Mouse (Mus musculus): ENCODE data around the gene Rasa3. TPM values are rescaled to one million over a fixed set of nuclear protein-coding genes. Genes with fewer than 3 reads are reported as not detected.
A peak's percentile ranks its signal among the peaks of the same experiment; 100 is the strongest.

Rasa3 gene
- polyA plus RNA-seq, 2 experiments: 10.1 to 15.8 TPM

DNA sequence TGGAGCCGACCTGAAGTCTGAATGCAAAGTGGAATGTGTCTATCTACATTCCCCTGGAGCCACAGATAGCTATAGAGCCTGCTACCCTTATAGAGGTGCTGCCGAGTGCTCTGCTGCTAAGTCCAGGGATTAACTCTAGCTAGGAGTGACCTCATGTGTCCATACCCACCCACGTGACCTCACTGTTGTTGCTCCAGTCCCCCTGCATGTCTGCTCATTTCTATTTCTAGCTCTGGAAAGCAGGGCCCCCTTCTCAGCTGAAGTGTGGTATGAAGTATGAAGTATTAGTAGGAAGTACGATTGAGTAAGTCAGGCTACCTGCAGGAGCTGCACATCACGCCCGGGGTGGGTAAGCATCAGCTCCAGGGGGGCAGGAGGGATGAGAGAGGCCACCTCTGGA, 79.6 kb downstream of the Rasa3 start:
- no peaks in the 10 kb centered on the region for H3K9me3 ChIP-seq (ENCODE audit: control insufficient read depth, low read length)
- H3K27ac ChIP-seq: no peak overlapping the region
- H3K36me3 ChIP-seq (replicated peaks; ENCODE audit: control insufficient read depth, insufficient read depth, low read depth): no peaks in the 10 kb centered on the region
- DNase-seq (ENCODE audit: low read depth in 3 of 3, low spot score in 3 of 3) (no peak), ATAC-seq (ENCODE audit: insufficient read depth) (no peak)
- H3K4me2 ChIP-seq (ENCODE audit: low read depth): no peak overlapping the region
- no peak for TF ChIP-seq EP300 (IDR thresholded peaks at IDR 0.05; ENCODE audit: low read depth)
- TF ChIP-seq CTCF (IDR thresholded peaks at IDR 0.05; ENCODE audit: low read depth): no peak
- 71% methylated on average over 6 of the region's 6 CpGs for WGBS (ENCODE audit: insufficient replicate concordance)
- no peaks in the 10 kb centered on the region for H3K27me3 ChIP-seq (ENCODE audit: control insufficient read depth, insufficient read depth, low read length)
- no peak overlapping the region for H3K9ac ChIP-seq (replicated peaks)
- H3K4me3 ChIP-seq (ENCODE audit: insufficient read depth in 1 of 2, low read depth in 2 of 2, low read length in 2 of 2): no peak overlapping the region
- H3K4me1 ChIP-seq (replicated peaks; ENCODE audit: control insufficient read depth in 2 of 2, insufficient read depth in 2 of 2, low read length in 1 of 2): peaks cover 0 to 16% of the 10 kb centered on the region in 2 experiments; a peak in 2 of 4 replicates

DNA sequence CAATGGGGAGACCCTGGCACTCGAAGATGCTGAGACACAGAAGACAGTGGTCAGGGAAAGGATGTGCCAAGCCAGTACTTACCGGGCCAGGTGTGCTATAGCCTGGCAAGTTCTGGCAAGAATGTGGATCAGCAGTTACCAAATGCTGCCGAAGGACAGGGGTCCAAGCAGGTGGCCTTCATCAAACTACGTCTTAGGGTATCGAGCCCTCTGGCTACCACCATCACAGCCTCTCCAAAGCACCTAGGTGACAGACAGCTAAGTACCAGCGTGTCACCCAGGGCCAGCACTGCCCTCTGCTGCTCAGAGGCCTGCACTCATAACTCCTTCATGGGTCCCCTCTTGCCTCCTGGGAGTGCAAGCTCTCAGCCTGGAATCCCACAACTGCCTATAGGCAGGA, 81.5 kb downstream of the Rasa3 start:
- 70% methylated on average over 6 of the region's 6 CpGs for WGBS (ENCODE audit: insufficient replicate concordance)
- H3K27ac ChIP-seq: no peak overlapping the region
- no peak overlapping the region for H3K4me2 ChIP-seq (ENCODE audit: low read depth)
- H3K4me1 ChIP-seq (replicated peaks; ENCODE audit: control insufficient read depth in 2 of 2, insufficient read depth in 2 of 2, low read length in 1 of 2): peaks cover 0 to 12% of the 10 kb centered on the region in 2 experiments; a peak in 2 of 4 replicates
- ATAC-seq (ENCODE audit: insufficient read depth) (no peak), DNase-seq (ENCODE audit: low read depth in 3 of 3, low spot score in 3 of 3) (no peak)
- TF ChIP-seq CTCF (IDR thresholded peaks at IDR 0.05; ENCODE audit: low read depth) (peak; percentile 47), EP300 (IDR thresholded peaks at IDR 0.05; ENCODE audit: low read depth) (no peak)
- H3K27me3 ChIP-seq (ENCODE audit: control insufficient read depth, insufficient read depth, low read length): no peaks in the 10 kb centered on the region
- no peak overlapping the region for H3K4me3 ChIP-seq (ENCODE audit: insufficient read depth in 1 of 2, low read depth in 2 of 2, low read length in 2 of 2)
- H3K9ac ChIP-seq (replicated peaks): no peak overlapping the region
- no peaks in the 10 kb centered on the region for H3K9me3 ChIP-seq (ENCODE audit: control insufficient read depth, low read length)
- no peaks in the 10 kb centered on the region for H3K36me3 ChIP-seq (replicated peaks; ENCODE audit: control insufficient read depth, insufficient read depth, low read depth)

DNA sequence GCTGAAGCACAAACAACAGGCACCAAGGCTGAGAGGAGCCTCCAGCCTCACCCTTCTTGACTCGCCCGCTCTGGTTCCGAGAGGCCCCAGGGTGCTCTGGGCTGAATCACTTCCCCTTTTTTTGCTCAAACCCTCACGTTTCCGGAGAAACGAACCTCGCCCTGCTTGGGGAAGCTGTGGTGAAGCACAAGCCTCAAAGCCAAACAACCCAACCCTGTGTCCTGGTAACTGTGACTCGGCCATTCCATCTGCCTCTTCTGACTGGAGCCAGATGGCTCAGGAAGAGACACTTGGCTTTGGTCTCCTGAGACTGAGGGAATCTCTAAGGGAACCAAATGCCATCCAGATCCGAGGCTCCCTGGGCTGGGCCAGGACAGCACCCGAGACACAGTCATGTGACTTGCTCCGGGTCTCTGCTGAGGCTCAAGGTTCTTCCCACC, 82.5 kb downstream of the Rasa3 start:
- Histone ChIP-seq H3K9me3 (ENCODE audit: control insufficient read depth, low read length) (no peaks in the 10 kb centered on the region), H3K4me1 (replicated peaks; ENCODE audit: control insufficient read depth in 2 of 2, insufficient read depth in 2 of 2, low read length in 1 of 2) (peaks cover 0 to 4% of the 10 kb centered on the region in 2 experiments; a peak in 1 of 4 replicates), H3K4me3 (ENCODE audit: insufficient read depth in 1 of 2, low read depth in 2 of 2, low read length in 2 of 2) (no peak overlapping the region), H3K36me3 (replicated peaks; ENCODE audit: control insufficient read depth, insufficient read depth, low read depth) (no peaks in the 10 kb centered on the region), H3K9ac (replicated peaks) (no peak overlapping the region), H3K27ac (no peak overlapping the region), H3K27me3 (ENCODE audit: control insufficient read depth, insufficient read depth, low read length) (no peaks in the 10 kb centered on the region), H3K4me2 (ENCODE audit: low read depth) (no peak overlapping the region)
- 21% methylated on average over 11 of the region's 11 CpGs for WGBS (ENCODE audit: insufficient replicate concordance)
- TF ChIP-seq CTCF (IDR thresholded peaks at IDR 0.05; ENCODE audit: low read depth): no peak
- TF ChIP-seq EP300 (IDR thresholded peaks at IDR 0.05; ENCODE audit: low read depth): no peak
- DNase-seq (ENCODE audit: low read depth in 3 of 3, low spot score in 3 of 3): peak in 2 of 3 experiments; percentile 24 to 47
- peak; percentile 52; the same call in 1 of the 2 replicates for ATAC-seq (ENCODE audit: insufficient read depth)

DNA sequence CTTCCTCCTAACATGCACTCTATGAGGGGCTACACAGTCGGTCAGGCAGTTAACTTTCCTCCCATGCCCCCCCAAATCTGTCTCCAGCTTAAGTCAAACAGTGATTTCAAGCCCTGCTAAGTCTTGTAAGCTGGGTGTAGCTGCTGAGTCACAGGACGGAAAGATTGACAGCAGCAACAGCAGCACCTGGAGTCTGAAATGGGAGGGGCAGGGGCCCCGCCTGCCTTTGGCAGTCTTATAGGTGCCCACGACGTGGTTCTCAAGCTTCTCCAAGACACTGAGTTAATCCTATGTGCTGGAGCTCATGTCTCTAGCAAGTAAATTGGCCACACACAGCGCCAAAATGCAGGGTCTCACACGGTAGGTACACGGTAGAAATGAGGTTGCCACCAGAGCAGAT, 84.1 kb downstream of the Rasa3 start:
- ATAC-seq (ENCODE audit: insufficient read depth) (no peak), DNase-seq (ENCODE audit: low read depth in 3 of 3, low spot score in 3 of 3) (no peak)
- Histone ChIP-seq H3K9me3 (ENCODE audit: control insufficient read depth, low read length) (no peaks in the 10 kb centered on the region), H3K4me2 (ENCODE audit: low read depth) (no peak overlapping the region), H3K4me1 (replicated peaks; ENCODE audit: control insufficient read depth in 2 of 2, insufficient read depth in 2 of 2, low read length in 1 of 2) (peaks cover 0 to 14% of the 10 kb centered on the region in 2 experiments; a peak in 2 of 4 replicates), H3K4me3 (ENCODE audit: insufficient read depth in 1 of 2, low read depth in 2 of 2, low read length in 2 of 2) (no peak overlapping the region), H3K36me3 (replicated peaks; ENCODE audit: control insufficient read depth, insufficient read depth, low read depth) (no peaks in the 10 kb centered on the region), H3K27me3 (ENCODE audit: control insufficient read depth, insufficient read depth, low read length) (no peaks in the 10 kb centered on the region), H3K9ac (replicated peaks) (no peak overlapping the region), H3K27ac (no peak overlapping the region)
- 52% methylated on average over 8 of the region's 8 CpGs for WGBS (ENCODE audit: insufficient replicate concordance)
- no peak for TF ChIP-seq EP300 (IDR thresholded peaks at IDR 0.05; ENCODE audit: low read depth)
- no peak for TF ChIP-seq CTCF (IDR thresholded peaks at IDR 0.05; ENCODE audit: low read depth)

DNA sequence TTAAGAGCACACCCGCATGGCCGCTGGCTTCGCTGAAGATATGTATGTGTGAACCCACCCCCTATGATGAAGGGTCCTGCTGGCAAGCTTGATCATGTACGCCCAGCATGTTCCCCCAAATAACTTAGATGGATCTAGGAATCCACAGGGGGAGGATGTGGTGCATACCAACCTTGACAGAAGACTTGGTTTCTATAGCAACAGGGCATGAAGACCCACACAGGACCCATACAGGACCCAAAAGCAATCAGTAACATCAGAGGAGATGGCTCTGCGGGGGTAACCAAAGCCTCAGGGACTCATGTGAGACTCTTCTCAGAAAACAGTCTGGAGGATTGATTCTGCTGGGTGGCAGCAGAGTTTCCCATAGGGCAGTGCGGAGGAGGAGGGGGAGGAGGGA, 86.2 kb downstream of the Rasa3 start:
- Histone ChIP-seq H3K4me2 (ENCODE audit: low read depth) (no peak overlapping the region), H3K36me3 (replicated peaks; ENCODE audit: control insufficient read depth, insufficient read depth, low read depth) (no peaks in the 10 kb centered on the region), H3K27me3 (ENCODE audit: control insufficient read depth, insufficient read depth, low read length) (no peaks in the 10 kb centered on the region), H3K4me1 (replicated peaks; ENCODE audit: control insufficient read depth in 2 of 2, insufficient read depth in 2 of 2, low read length in 1 of 2) (peaks cover 0 to 14% of the 10 kb centered on the region in 2 experiments; a peak in 2 of 4 replicates), H3K9ac (replicated peaks) (no peak overlapping the region), H3K27ac (no peak overlapping the region), H3K9me3 (ENCODE audit: control insufficient read depth, low read length) (no peaks in the 10 kb centered on the region), H3K4me3 (ENCODE audit: insufficient read depth in 1 of 2, low read depth in 2 of 2, low read length in 2 of 2) (no peak overlapping the region)
- no peak for TF ChIP-seq EP300 (IDR thresholded peaks at IDR 0.05; ENCODE audit: low read depth)
- no peak for TF ChIP-seq CTCF (IDR thresholded peaks at IDR 0.05; ENCODE audit: low read depth)
- 77% methylated on average over 6 of the region's 6 CpGs for WGBS (ENCODE audit: insufficient replicate concordance)
- DNase-seq (ENCODE audit: low read depth in 3 of 3, low spot score in 3 of 3): no peak
- ATAC-seq (ENCODE audit: insufficient read depth): no peak

All from liver, embryonic 14.5 days (tissue).